In the genomic region with DNA sequence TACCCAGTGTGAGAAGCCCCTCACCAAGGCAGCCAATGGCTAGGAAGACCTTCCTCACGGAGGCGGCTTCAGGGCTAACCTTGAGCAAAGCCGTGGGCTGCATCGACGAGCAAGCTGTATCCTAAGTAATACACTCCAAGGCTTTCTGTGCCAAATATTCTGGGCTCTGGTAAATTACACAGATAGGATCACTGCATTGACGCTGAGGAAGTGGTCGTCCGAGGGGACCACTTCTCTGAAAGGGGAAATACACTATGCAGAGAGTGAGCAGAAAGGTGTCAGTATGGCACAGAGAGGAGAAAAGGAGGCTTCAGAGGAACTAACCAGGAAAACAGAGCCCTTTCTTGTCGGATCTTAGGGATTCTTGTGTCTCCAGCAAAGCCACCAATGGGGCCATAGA, we compare ENCODE assay signal across 30 mouse cellular contexts.
DNase-seq lines count a peak whose midpoint lies in the region; ATAC-seq lines count a peak whose summit lies in the region.
"Had no signal": no experiment of that assay in that cellular context is flagged by ENCODE, and none has a peak within 500 bp of the region (broad histone marks: within the 10 kb centered on the region; RNA-seq: fewer than 3 reads in every experiment).

No protein-coding gene starts in this region.

- peaks cover 16% of the 10 kb centered on the region; the same call in 1 of the 2 replicates for H3K27me3 ChIP-seq in hindbrain, embryonic 10.5 days (ENCODE audit: insufficient read depth, poor library complexity, severe bottlenecking)
- H3K27me3 ChIP-seq in hindbrain, embryonic 16.5 days (replicated peaks; ENCODE audit: control insufficient read depth, insufficient read depth, low read length): no peaks in the 10 kb centered on the region
- no peaks in the 10 kb centered on the region for H3K27me3 ChIP-seq in midbrain, embryonic 11.5 days (ENCODE audit: control insufficient read depth, insufficient read depth, low read length)
- peaks cover 4% of the 10 kb centered on the region; the same call in 1 of the 2 replicates for H3K27me3 ChIP-seq in midbrain, embryonic 13.5 days
- no peaks in the 10 kb centered on the region for H3K27me3 ChIP-seq in hindbrain, embryonic 13.5 days
- H3K27me3 ChIP-seq: Patski had no signal

- DNase-seq in hindbrain, embryonic 10.5 days (ENCODE audit: low spot score): no peak
- peak; percentile 81 for DNase-seq in midbrain, embryonic 11.5 days (ENCODE audit: low spot score, missing footprints)
- DNase-seq in ovary, postnatal 14 days (ENCODE audit: low spot score): no peak
- DNase-seq in heart, postnatal 4 days: no peak
- DNase-seq: adrenal gland, postnatal 25 days; cerebellum, adult 11-12 months; cerebellum, adult 9-11 months; gastrocnemius, adult 2 months; kidney, adult 18-20 months; kidney, postnatal 36 days; lung, embryonic 14.5 days; lung, postnatal 14 days; right cerebral cortex, postnatal 25 days; spleen, adult 18-20 months; thymus, adult 2 months; thymus, postnatal 4 days had no signal

- 76% methylated on average over 9 of the region's 9 CpGs for WGBS in hindbrain, embryonic 10.5 days
- WGBS in hindbrain, embryonic 16.5 days: 75% methylated on average over 9 of the region's 9 CpGs
- WGBS in midbrain, embryonic 11.5 days: 72% methylated on average over 9 of the region's 9 CpGs
- WGBS in midbrain, embryonic 13.5 days: 78% methylated on average over 9 of the region's 9 CpGs
- 66% methylated on average over 9 of the region's 9 CpGs for WGBS in hindbrain, embryonic 13.5 days

- peaks cover 16% of the 10 kb centered on the region for H3K4me1 ChIP-seq in hindbrain, embryonic 10.5 days (replicated peaks)
- peaks cover 3% of the 10 kb centered on the region; the same call in 1 of the 2 replicates for H3K4me1 ChIP-seq in hindbrain, embryonic 16.5 days (ENCODE audit: control insufficient read depth, insufficient read depth, low read depth, low read length)
- 0 out of 2 replicates have a peak, but pooled peaks cover 2% of the 10 kb centered on the region for H3K4me1 ChIP-seq in midbrain, embryonic 11.5 days (ENCODE audit: control insufficient read depth, insufficient read depth, low read length)
- peaks cover 8% of the 10 kb centered on the region for H3K4me1 ChIP-seq in midbrain, embryonic 13.5 days (replicated peaks)
- H3K4me1 ChIP-seq in hindbrain, embryonic 13.5 days (replicated peaks): peaks cover 18% of the 10 kb centered on the region

- no peak overlapping the region for H3K4me2 ChIP-seq in hindbrain, embryonic 16.5 days (ENCODE audit: low read length)
- H3K4me2 ChIP-seq in midbrain, embryonic 11.5 days: no peak overlapping the region
- no peak overlapping the region for H3K4me2 ChIP-seq in midbrain, embryonic 13.5 days (replicated peaks)
- H3K4me2 ChIP-seq in hindbrain, embryonic 13.5 days: no peak overlapping the region
- H3K4me2 ChIP-seq: embryonic facial prominence, embryonic 13.5 days; heart, embryonic 15.5 days; limb, embryonic 12.5 days; liver, embryonic 15.5 days; lung, embryonic 14.5 days had no signal

- 0 out of 2 replicates have a peak overlapping the region, but pooled peaks have one; percentile 40 for H3K27ac ChIP-seq in hindbrain, embryonic 10.5 days
- H3K27ac ChIP-seq in hindbrain, embryonic 16.5 days (ENCODE audit: low read depth, low read length): no peak overlapping the region
- H3K27ac ChIP-seq in midbrain, embryonic 11.5 days (ENCODE audit: low read depth, low read length): no peak overlapping the region
- H3K27ac ChIP-seq in midbrain, embryonic 13.5 days: no peak overlapping the region
- peak overlapping the region; percentile 56 for H3K27ac ChIP-seq in hindbrain, embryonic 13.5 days
- H3K27ac ChIP-seq: embryonic facial prominence, embryonic 13.5 days; gastrocnemius, adult 2 months; heart, embryonic 10.5 days; heart, embryonic 15.5 days; layer of hippocampus, adult 2 months; left cerebral cortex, adult 2 months; limb, embryonic 12.5 days; liver, embryonic 15.5 days; midbrain, embryonic 10.5 days had no signal

- H3K4me3 ChIP-seq in hindbrain, embryonic 10.5 days: no peak overlapping the region
- H3K4me3 ChIP-seq in hindbrain, embryonic 16.5 days (ENCODE audit: low read length): no peak overlapping the region
- H3K4me3 ChIP-seq in midbrain, embryonic 11.5 days (ENCODE audit: low read depth, low read length): no peak overlapping the region
- no peak overlapping the region for H3K4me3 ChIP-seq in midbrain, embryonic 13.5 days (replicated peaks)
- no peak overlapping the region for H3K4me3 ChIP-seq in hindbrain, embryonic 13.5 days
- H3K4me3 ChIP-seq: embryonic facial prominence, embryonic 13.5 days; gastrocnemius, adult 2 months; heart, embryonic 10.5 days; heart, embryonic 15.5 days; layer of hippocampus, adult 2 months; left cerebral cortex, adult 2 months; limb, embryonic 12.5 days; liver, embryonic 15.5 days; midbrain, embryonic 10.5 days; myocyte had no signal

- no peaks in the 10 kb centered on the region for H3K9me3 ChIP-seq in hindbrain, embryonic 10.5 days
- H3K9me3 ChIP-seq in hindbrain, embryonic 16.5 days (ENCODE audit: control insufficient read depth, low read length): no peaks in the 10 kb centered on the region
- H3K9me3 ChIP-seq in midbrain, embryonic 11.5 days (ENCODE audit: control insufficient read depth, low read length): no peaks in the 10 kb centered on the region
- no peaks in the 10 kb centered on the region for H3K9me3 ChIP-seq in midbrain, embryonic 13.5 days
- no peaks in the 10 kb centered on the region for H3K9me3 ChIP-seq in hindbrain, embryonic 13.5 days
- H3K9me3 ChIP-seq: embryonic facial prominence, embryonic 13.5 days; heart, embryonic 10.5 days; heart, embryonic 15.5 days; limb, embryonic 12.5 days; liver, embryonic 15.5 days; midbrain, embryonic 10.5 days had no signal

- no peak overlapping the region for H3K9ac ChIP-seq in hindbrain, embryonic 16.5 days (ENCODE audit: low read depth, low read length)
- H3K9ac ChIP-seq in midbrain, embryonic 11.5 days (ENCODE audit: low read length): no peak overlapping the region
- no peak overlapping the region for H3K9ac ChIP-seq in midbrain, embryonic 13.5 days (replicated peaks)
- H3K9ac ChIP-seq in hindbrain, embryonic 13.5 days: no peak overlapping the region
- H3K9ac ChIP-seq: embryonic facial prominence, embryonic 13.5 days; heart, embryonic 15.5 days; limb, embryonic 12.5 days; liver, embryonic 15.5 days; lung, embryonic 14.5 days had no signal

- ATAC-seq in hindbrain, embryonic 16.5 days: no peak
- no peak for ATAC-seq in midbrain, embryonic 11.5 days (ENCODE audit: low FRiP score)
- no peak for ATAC-seq in midbrain, embryonic 13.5 days
- no peak for ATAC-seq in hindbrain, embryonic 13.5 days (ENCODE audit: low FRiP score)
- ATAC-seq: inflammation-experienced regulatory T-cells, adult 6 months; Patski had no signal

- H3K36me3 ChIP-seq in hindbrain, embryonic 10.5 days: no peaks in the 10 kb centered on the region
- no peaks in the 10 kb centered on the region for H3K36me3 ChIP-seq in hindbrain, embryonic 16.5 days (ENCODE audit: control insufficient read depth, insufficient read depth, low read length)
- H3K36me3 ChIP-seq in midbrain, embryonic 11.5 days (ENCODE audit: control insufficient read depth, insufficient read depth, low read length): no peaks in the 10 kb centered on the region
- no peaks in the 10 kb centered on the region for H3K36me3 ChIP-seq in midbrain, embryonic 13.5 days
- no peaks in the 10 kb centered on the region for H3K36me3 ChIP-seq in hindbrain, embryonic 13.5 days
- H3K36me3 ChIP-seq: embryonic facial prominence, embryonic 13.5 days; heart, embryonic 10.5 days; heart, embryonic 15.5 days; limb, embryonic 12.5 days; liver, embryonic 15.5 days; midbrain, embryonic 10.5 days had no signal

Comparison
In these comparisons a context has a peak if more than half of its experiments do, and no peak if none do; other contexts are left out.
1. H3K27ac ChIP-seq: peak in hindbrain, embryonic 10.5 days (single experiment) and hindbrain, embryonic 13.5 days (single experiment); none in hindbrain, embryonic 16.5 days (single experiment), midbrain, embryonic 11.5 days (single experiment) and midbrain, embryonic 13.5 days (single experiment).